Mouse (Mus musculus) intestine, postnatal 0 days (tissue): Measurements from ENCODE around the gene Golga2. TPM values are rescaled to one million over a fixed set of nuclear protein-coding genes. Genes with fewer than 3 reads are reported as not detected.

Source experiments
- ATAC-seq: fragments of 200-750 bp; cut with Nextera tagmentation; 2 replicates; pipeline ENCODE4 v1.8.0; 2017; ENCODE audit warnings: mild to moderate bottlenecking, moderate TSS enrichment, moderate library complexity
- H3K27ac ChIP-seq: fragments of 300-500 bp; sonication (generic); 2 replicates; pipeline ENCODE4 v1.5.1; 2014; ENCODE audit warnings: mild to moderate bottlenecking, low read depth, low read length, moderate library complexity
- H3K27me3 ChIP-seq: fragments of 300-500 bp; sonication (generic); replicated peaks from 2 replicates; pipeline ENCODE4 v1.6.1; 2014; ENCODE audit warnings: low read length, mixed read lengths; ENCODE audit not compliant: control insufficient read depth, insufficient read depth
- H3K36me3 ChIP-seq: fragments of 300-500 bp; sonication (generic); 2 replicates; pipeline ENCODE4 v1.6.1; 2014; ENCODE audit warnings: mild to moderate bottlenecking, moderate library complexity; ENCODE audit not compliant: control insufficient read depth, insufficient read depth
- H3K4me1 ChIP-seq: fragments of 300-500 bp; sonication (generic); replicated peaks from 2 replicates; pipeline ENCODE4 v1.6.1; 2014; ENCODE audit warnings: antibody characterized with exemption, low read length, mixed read lengths; ENCODE audit not compliant: control insufficient read depth, insufficient read depth
- H3K4me2 ChIP-seq: fragments of 300-500 bp; sonication (generic); replicated peaks from 2 replicates; pipeline ENCODE4 v1.6.1; 2014; ENCODE audit warnings: low read depth, mild to moderate bottlenecking, moderate library complexity
- H3K4me3 ChIP-seq: fragments of 300-500 bp; sonication (generic); 2 replicates; pipeline ENCODE4 v1.5.1; 2014; ENCODE audit warnings: low read depth, low read length
- H3K9ac ChIP-seq: fragments of 300-500 bp; sonication (generic); 2 replicates; pipeline ENCODE4 v1.6.1; 2014; ENCODE audit warnings: mild to moderate bottlenecking, low read depth, low read length
- H3K9me3 ChIP-seq: fragments of 300-500 bp; sonication (generic); 2 replicates; pipeline ENCODE4 v1.6.1; 2016; ENCODE audit warnings: mixed run types; ENCODE audit not compliant: control insufficient read depth
- CTCF ChIP-seq: sonication (generic); IDR thresholded peaks from 2 replicates; pipeline ENCODE4 v1.5.1; 2016; ENCODE audit warnings: low read depth, mild to moderate bottlenecking, control low read depth, antibody characterized with exemption, moderate library complexity
- WGBS: fragments of 180-500 bp; shearing (Covaris S2); extraction: QIAGEN DNeasy Blood & Tissue Kit; methylation state at CpG from one replicate; pipeline ENCODE4 v1.1.7; 2014; 5-methylcytosine and 5-hydroxymethylcytosine counted together
- polyA plus RNA-seq: library from polyadenylated mRNA; unstranded; fragments of >200 nt; fragmentation: Nextera tagmentation; extraction: Ambion mirVana; gene quantifications from 2 replicates; pipeline ENCODE4 v1.2.1, GENCODE M21; 2015

The Golga2 gene
- polyA plus RNA-seq, 1 experiment from 2014 or later = 15.2 TPM

GRCm38 (mm10) chr2:32248377-32249361 lies 38.5 kb upstream of the Golga2 start:
- Histone ChIP-seq H3K9ac (no peak overlapping the region), H3K4me3 (no peak overlapping the region), H3K4me2 (no peak overlapping the region), H3K36me3 (peaks cover 94% of the 10 kb centered on the region), H3K27ac (no peak overlapping the region), H3K4me1 (no peaks in the 10 kb centered on the region), H3K9me3 (no peaks in the 10 kb centered on the region), H3K27me3 (no peaks in the 10 kb centered on the region)
- TF ChIP-seq CTCF = no peak
- WGBS = 79% methylated on average over 10 of the region's 10 CpGs
- no peak for ATAC-seq

- no peak for ATAC-seq
- no peak overlapping the region for H3K4me2 ChIP-seq
- 71% methylated on average over 12 of the region's 12 CpGs for WGBS
- H3K27me3 ChIP-seq = no peaks in the 10 kb centered on the region
- no peak overlapping the region for H3K9ac ChIP-seq
- H3K36me3 ChIP-seq = peaks cover 88% of the 10 kb centered on the region
- no peaks in the 10 kb centered on the region for H3K9me3 ChIP-seq
- no peaks in the 10 kb centered on the region; the same call in 1 of the 2 replicates for H3K4me1 ChIP-seq
- no peak for TF ChIP-seq CTCF
- no peak overlapping the region for H3K4me3 ChIP-seq
- no peak overlapping the region for H3K27ac ChIP-seq
Measured at GRCm38 (mm10) chr2:32251791-32252527, 35.2 kb upstream of the Golga2 start.

- Histone ChIP-seq H3K4me2 (no peak overlapping the region), H3K4me1 (no peaks in the 10 kb centered on the region; the same call in 1 of the 2 replicates), H3K4me3 (no peak overlapping the region), H3K9ac (no peak overlapping the region), H3K36me3 (peaks cover 88% of the 10 kb centered on the region), H3K27ac (no peak overlapping the region), H3K27me3 (no peaks in the 10 kb centered on the region), H3K9me3 (no peaks in the 10 kb centered on the region)
- WGBS = 82% methylated on average over 5 of the region's 5 CpGs
- no peak for ATAC-seq
- TF ChIP-seq CTCF = no peak
Measured at GRCm38 (mm10) chr2:32252658-32253057, 34.5 kb upstream of the Golga2 start.

GRCm38 (mm10) chr2:32253352-32253751 lies 33.8 kb upstream of the Golga2 start:
- Histone ChIP-seq H3K27ac (0 out of 2 replicates have a peak overlapping the region, but pooled peaks have one; percentile 35), H3K4me3 (no peak overlapping the region), H3K9me3 (no peaks in the 10 kb centered on the region), H3K4me1 (no peaks in the 10 kb centered on the region; the same call in 1 of the 2 replicates), H3K9ac (no peak overlapping the region), H3K4me2 (no peak overlapping the region), H3K27me3 (no peaks in the 10 kb centered on the region), H3K36me3 (peaks cover 87% of the 10 kb centered on the region)
- TF ChIP-seq CTCF = no peak
- no peak for ATAC-seq
- 94% methylated on average over 1 of the region's 1 CpGs for WGBS

GRCm38 (mm10) chr2:32254563-32254962 lies 32.6 kb upstream of the Golga2 start:
- H3K27me3 ChIP-seq = no peaks in the 10 kb centered on the region
- H3K4me1 ChIP-seq = peaks cover 3% of the 10 kb centered on the region; the same call in 1 of the 2 replicates
- H3K9me3 ChIP-seq = no peaks in the 10 kb centered on the region
- no peak overlapping the region for H3K9ac ChIP-seq
- peaks cover 80% of the 10 kb centered on the region for H3K36me3 ChIP-seq
- H3K27ac ChIP-seq = no peak overlapping the region
- H3K4me2 ChIP-seq = no peak overlapping the region
- 67% methylated on average over 5 of the region's 5 CpGs for WGBS
- ATAC-seq = no peak
- no peak overlapping the region for H3K4me3 ChIP-seq
- no peak for TF ChIP-seq CTCF

GRCm38 (mm10) chr2:32256273-32256672 lies 30.9 kb upstream of the Golga2 start:
- Histone ChIP-seq H3K9me3 (no peaks in the 10 kb centered on the region), H3K4me1 (peaks cover 3% of the 10 kb centered on the region; the same call in 1 of the 2 replicates), H3K27me3 (no peaks in the 10 kb centered on the region), H3K4me3 (no peak overlapping the region), H3K9ac (no peak overlapping the region), H3K27ac (no peak overlapping the region), H3K36me3 (peaks cover 67% of the 10 kb centered on the region), H3K4me2 (no peak overlapping the region)
- no peak for ATAC-seq
- 69% methylated on average over 11 of the region's 11 CpGs for WGBS
- no peak for TF ChIP-seq CTCF
